Mouse (Mus musculus) small intestine, adult 10 weeks (tissue): Measurements from ENCODE around the gene Tmem69. TPM values are rescaled to one million over a fixed set of nuclear protein-coding genes. Genes with fewer than 3 reads are reported as not detected.

Experiments used
- polyA plus RNA-seq: library from polyadenylated mRNA; stranded (reverse); fragments of 350-450 nt; fragmentation: Illumina TruSeq; extraction: RNeasy Lipid Tissue Mini Kit (QIAGEN cat#74804); gene quantifications from one replicate; pipeline ENCODE4 v1.2.3, GENCODE M21; 2014; ENCODE audit warnings: low replicate concordance

The Tmem69 gene
- 88.8 TPM for polyA plus RNA-seq

DNA sequence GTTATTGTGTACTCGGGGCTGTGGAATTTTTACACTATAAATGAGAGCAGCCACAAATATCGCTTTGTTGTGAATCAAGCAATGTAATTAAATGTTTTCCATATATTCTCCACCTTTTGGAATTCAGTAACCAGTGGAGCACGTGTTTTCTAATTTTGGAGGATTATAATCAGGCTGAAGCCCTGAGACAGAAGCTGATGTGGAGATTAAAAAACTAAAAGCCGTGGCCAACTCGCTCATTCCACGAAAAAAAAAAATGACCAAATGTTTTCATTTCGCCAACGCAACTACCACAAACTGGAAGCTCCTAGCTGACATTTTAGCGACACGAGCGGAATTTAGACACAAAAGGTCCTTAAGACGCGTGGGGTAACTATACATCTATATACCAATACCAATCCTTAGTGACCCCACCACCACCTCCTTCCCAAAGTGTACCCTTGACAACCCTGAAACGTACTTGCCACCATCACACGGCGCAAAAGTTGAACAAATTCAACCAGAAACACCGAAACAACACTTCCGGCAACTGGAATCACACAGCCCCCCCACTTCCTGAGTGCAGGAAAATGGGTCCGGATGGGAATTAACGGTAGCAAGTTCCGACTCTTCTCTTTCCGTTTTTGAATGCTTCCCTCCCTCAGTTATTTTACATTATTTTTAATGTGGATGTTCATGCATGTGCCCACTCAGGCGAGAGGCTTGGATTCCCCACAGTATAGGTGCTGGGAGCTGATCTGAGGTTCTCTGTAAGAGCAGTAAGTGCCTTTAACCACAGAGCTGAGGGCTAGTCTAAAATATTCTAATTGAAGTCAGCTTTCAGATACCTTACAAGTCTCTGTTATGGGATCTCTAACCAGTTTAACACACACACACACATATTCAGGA is at the start of gene Tmem69:
TSS of gene Tmem69 (minus strand) at position 524 of the 888 bp plus-strand sequence.

DNA sequence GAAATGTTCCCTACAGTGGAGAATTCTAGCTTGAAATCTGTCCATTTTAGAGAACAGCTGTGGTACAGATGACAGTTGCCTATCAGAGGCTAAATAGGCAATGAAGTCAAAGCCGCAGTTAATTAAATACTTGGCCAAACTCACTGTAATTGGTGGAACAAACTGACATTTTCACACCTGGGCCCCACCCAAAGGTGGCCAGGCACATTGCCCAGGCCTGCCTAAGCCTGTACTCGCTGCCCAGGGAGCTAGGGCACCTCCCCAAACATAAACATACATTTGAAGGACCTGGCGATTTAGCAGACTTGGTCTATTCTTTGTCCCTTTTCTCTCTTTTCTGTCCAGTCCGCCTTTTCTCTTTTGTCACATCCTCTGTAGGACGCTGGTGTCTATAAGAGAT is 40.6 kb upstream of the Tmem69 start, which contains the start of gene Ccdc17:
TSS of gene Ccdc17 (plus strand) at position 276 of the 400 bp plus-strand sequence.

DNA sequence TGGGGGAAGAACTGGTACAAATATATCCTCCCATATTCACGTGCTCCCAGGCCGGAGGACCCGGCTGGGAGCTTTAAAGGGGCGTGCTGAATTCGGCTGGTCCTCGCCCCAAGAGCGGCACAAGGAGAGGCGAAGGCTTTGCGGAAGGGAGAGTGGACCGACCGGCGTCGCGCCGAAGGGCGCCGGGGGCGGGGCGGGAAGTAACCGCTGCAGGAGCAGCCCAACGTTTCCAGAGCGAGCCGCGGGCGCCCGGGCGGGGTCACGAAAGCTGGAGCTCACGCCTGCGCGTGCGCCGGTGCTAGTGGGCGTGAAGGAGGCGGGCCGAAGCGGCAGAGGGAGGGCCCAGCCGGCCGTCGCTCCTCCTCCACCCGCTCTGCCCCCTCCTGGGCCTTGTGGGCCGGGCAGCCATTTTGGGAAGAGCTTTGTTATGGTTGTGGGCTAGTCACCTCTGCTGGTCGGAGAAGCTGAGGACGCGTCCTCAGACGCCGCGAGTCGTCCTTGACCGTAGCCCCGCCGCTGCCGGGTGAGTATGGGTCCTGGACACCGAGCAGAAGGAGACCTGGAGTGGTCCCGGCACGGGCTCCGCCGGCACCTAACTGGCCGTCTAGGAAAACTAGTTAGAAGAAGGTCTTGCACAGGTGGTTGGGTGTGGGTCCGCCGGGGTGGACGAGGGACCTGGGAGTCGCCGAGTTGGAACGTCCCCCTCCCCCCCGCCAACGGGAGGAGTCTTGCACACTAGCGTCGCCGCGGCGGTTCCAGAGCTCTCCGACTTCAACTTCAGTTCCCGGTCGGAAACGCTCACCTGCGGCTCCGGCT is 1.8 kb upstream of the Tmem69 start, which contains the start of gene Gpbp1l1:
TSS of gene Gpbp1l1 (plus strand) at position 353 of the 816 bp plus-strand sequence.

DNA sequence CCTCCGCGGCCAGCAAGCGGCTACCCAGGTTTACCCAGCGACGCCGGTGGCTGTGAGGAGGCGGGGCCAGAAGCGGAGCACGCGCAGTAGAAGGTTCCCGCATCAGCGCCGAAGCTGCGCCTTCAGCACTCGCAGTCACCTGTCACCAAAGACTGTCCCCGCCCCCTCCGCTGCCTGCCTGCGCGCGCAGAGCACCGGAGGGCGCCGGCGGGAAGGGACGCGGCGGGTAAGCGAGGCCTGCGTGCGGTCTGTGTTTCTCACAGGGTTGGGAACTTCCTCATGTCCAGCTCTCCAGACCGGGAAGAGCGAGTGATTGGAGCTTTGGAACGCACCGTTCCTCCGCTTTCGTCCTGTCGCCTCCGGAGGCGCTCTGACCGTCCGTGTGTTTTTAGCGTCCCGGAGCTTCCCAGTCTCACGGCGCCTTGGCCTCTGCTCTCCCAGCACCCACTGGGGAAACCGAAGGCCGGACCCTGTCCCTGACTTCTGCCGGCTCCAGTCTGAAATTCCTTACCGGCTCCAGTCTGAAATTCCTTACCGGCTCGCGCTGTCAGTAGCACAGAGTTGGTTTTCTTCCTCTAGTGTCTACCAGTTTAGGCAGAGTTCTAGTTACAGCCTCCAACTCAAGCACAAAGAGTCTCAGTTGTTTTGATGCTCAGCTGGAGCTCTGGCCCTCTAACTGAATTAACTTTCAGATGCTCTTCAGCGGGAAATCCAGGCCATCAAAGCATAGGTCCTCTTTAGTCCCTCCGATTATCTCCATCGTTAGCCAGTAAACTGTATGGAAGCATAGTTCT is 48.1 kb downstream of the Tmem69 start, which contains the start of gene Ipp:
TSS of gene Ipp (plus strand) at position 125 of the 794 bp plus-strand sequence.

Other genes with a start within 250 kb of the Tmem69 start
- gene Mast2, start 91.8 kb downstream of the Tmem69 start, polyA plus RNA-seq, result 26.9 TPM
- 16.1 TPM for gene Ipp, start 48.4 kb downstream of the Tmem69 start, polyA plus RNA-seq
- gene Gpbp1l1, start 1.7 kb upstream of the Tmem69 start, polyA plus RNA-seq, result 127 TPM
- gene Ccdc17, start 40.7 kb upstream of the Tmem69 start, polyA plus RNA-seq, result 4.0 TPM
- 107 TPM for gene Nasp, start 72.0 kb upstream of the Tmem69 start, polyA plus RNA-seq
- gene Akr1a1, start 95.7 kb upstream of the Tmem69 start, polyA plus RNA-seq, result 749 TPM
- gene Prdx1, start 129.6 kb upstream of the Tmem69 start, polyA plus RNA-seq, result 6,887 TPM
- 14.8 TPM for gene Mmachc, start 152.5 kb upstream of the Tmem69 start, polyA plus RNA-seq
- 9.4 TPM for gene Ccdc163, start 152.6 kb upstream of the Tmem69 start, polyA plus RNA-seq
- gene Tesk2, start 165.0 kb upstream of the Tmem69 start, polyA plus RNA-seq, result 11.7 TPM